Mouse (Mus musculus) testis, postnatal 10 days (tissue): ENCODE measurements at regions not wholly inside any gene's neighbourhood (a gene's known extent, or its start where the extent isn't known, plus 50 kb on each side); places are given as distances from the start of the nearest gene placed in this dataset.

Experiments
- DNase-seq: peaks from one replicate; pipeline ENCODE4 v3.0.0; 2021; ENCODE audit warnings: low spot score

GRCm38 (mm10) chr12:52368034-52368433 lies 135.7 kb upstream of the Arhgap5 start:
- no peak for DNase-seq

- no peak for DNase-seq
Measured at GRCm38 (mm10) chr12:52368466-52368865, 135.3 kb upstream of the Arhgap5 start.

GRCm38 (mm10) chr12:52370153-52370710 lies 133.5 kb upstream of the Arhgap5 start:
- DNase-seq: no peak

GRCm38 (mm10) chr12:52375116-52375515 lies 128.7 kb upstream of the Arhgap5 start:
- DNase-seq: no peak

- no peak for DNase-seq
Measured at GRCm38 (mm10) chr12:52376692-52377462, 126.9 kb upstream of the Arhgap5 start.

- no peak for DNase-seq
Measured at GRCm38 (mm10) chr12:52377463-52377848, 126.3 kb upstream of the Arhgap5 start.

- DNase-seq: no peak
Measured at GRCm38 (mm10) chr12:52379245-52379644, 124.5 kb upstream of the Arhgap5 start.

DNA sequence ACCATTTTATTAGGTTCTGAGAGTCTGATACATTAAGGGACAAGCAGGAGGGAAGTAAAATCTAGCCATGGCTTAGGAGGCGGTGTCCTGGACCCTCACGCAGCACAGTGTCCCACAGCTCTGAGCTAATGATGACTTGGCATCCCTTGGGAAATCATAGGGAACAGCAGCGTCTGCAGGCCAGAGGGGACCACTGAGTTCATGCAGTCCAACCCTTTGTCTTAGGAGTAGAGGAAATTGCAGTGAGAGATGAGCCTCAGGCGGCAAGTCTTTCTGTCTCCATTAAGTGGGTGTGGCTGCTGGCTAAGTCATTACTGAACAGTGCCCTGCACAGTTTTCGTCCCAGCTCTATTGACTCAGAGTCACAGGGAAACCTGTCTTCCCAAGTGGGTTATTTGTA lies 123.8 kb upstream of the Arhgap5 start:
- no peak for DNase-seq

DNA sequence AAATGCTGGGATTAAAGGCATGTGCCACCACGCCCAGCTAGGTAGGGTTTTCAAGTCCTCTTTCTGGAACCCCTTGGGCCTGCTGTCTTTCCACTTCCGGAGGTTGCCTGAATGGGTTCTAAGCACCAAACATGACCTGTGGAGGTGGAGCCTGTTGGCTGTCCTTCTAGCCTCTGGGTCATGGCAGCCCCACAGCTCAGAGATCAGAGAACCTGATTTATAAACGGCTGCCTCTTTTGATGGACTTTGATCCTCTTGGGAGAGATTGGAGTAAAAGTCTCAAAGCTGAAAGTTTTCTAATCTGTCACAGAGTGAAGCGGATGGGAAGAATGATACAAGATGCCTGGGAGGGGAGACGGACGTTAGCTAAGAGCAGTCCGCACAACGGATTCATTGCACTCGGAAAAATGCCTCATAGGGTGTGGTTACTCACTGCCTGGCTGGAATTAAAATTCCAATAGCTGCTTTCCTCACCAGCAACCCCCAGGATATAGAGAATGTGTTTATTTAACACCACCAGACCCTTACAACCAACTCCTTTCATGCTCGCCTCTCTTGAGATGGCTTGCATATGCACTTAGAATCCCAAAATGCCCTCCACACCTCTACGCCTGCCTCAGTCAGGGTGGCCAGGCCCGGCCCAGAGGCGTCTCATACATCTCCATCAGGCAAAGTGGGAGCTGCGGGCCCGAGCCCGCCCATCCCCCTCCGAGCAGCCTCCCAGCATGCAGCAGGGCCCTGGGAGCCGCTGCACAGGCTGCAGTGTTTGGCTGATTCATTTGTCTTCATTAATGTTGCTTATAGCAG lies 122.4 kb upstream of the Arhgap5 start:
- DNase-seq: no peak

DNA sequence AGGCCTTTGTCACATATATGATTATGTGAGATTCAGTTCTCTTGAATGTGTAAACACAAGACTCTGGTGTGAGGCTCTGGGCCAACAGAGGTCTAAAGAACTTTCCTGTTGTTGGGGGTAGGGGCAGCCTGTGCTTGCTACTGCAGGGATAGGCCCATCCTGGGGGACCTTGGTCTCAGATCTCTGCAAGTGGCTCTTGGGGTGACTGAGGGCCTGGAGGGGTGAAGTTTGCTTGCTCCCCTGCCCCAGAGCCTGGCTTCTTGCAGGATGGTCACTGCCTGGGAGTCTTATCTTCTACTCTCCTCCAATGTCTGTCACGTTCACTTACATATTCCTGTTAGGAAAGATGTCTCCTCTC lies 121.8 kb upstream of the Arhgap5 start:
- DNase-seq: no peak

- no peak for DNase-seq
Measured at GRCm38 (mm10) chr12:52382832-52383580, 120.8 kb upstream of the Arhgap5 start.

- no peak for DNase-seq
Measured at GRCm38 (mm10) chr12:52389552-52389951, 114.2 kb upstream of the Arhgap5 start.

DNA sequence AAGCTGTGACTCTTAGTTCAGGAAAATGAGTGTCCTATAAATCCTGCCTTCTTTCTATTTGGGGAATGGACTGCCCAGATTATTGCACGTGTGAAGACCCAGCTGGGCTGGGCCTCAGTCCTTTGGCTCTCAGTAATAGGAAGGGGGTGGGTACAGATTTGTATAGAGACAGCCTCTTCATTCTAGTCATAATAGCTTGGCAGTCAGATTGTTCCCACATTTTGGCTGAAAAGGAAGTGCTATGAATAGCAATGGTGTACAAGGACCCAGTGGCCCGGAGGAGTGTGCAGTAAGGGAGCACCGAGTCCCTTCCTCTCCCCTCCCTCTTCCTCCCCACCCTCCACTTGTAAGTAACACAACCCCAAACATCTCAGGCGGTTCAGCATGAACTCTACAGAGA lies 113.5 kb upstream of the Arhgap5 start:
- DNase-seq: no peak

DNA sequence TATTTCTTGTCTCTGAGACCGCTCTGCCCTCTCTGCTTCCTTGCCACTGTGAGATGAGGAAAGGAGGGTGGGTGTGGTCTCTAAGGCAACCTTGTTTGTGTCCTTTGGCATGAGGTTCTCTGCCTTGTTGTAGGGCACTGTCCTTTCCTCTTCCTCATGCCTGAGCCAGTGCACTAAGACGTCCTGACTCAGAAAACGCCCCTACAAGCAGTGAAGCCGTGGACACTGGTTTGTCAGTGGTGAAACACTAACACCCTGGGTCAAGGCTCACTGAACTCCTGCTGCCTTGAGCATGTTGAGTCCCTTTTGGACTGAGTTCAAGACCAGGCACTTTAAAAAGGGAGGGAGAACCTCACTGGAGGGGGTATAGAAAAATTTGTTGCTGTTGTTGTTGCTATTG lies 111.1 kb upstream of the Arhgap5 start:
- DNase-seq: no peak

DNA sequence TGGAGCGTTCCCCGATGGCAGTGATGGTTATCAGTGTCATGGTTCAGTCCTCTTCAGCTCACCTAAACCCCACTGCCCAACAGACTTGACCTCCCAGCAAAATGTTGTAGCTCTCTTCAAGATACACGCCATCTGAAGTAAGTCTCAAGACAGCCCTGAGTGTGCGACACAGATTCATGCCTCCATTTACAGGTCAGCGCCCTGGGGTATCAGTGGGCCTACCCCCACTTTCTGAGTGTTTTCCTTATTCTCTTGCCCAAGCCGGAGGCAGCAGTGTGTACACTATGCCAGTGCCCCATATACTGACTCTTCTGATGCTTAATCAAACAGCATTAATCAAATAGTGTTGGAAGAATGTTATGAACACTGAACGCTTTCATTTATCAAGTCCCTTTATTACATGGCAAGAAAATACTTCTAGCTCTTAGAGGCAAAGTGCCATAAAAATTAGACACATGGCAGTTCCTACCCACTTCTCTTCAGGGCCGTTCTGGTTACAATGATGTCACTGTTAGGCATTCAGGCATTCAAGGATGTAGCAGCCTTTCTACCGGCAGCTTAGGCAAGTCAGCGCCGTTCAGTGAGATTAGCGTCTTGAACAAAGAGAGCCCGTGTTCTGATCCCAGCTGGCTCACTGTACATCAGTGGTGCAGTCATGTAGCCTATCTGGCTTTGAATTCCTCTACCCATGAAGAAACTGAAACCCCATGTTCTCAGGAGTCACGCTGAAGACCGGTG lies 109.6 kb upstream of the Arhgap5 start:
- DNase-seq: peak; percentile 49

DNA sequence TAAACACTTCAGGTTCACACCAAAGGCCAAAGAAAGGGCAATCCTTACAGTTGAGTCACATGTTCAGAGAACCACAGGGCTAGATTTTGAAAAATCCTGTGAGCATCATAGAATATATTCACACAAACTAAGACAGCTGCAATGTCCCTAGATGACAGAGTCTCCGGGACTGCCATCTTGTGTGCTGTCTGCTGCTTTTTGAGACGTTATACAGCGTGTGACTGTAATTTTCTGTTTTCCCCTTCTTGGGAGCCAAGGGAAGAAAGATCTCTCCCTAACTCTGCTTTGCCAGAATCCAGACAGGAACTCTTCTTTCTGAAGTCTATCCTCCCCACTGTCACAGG lies 109.1 kb upstream of the Arhgap5 start:
- peak; percentile 33 for DNase-seq

DNA sequence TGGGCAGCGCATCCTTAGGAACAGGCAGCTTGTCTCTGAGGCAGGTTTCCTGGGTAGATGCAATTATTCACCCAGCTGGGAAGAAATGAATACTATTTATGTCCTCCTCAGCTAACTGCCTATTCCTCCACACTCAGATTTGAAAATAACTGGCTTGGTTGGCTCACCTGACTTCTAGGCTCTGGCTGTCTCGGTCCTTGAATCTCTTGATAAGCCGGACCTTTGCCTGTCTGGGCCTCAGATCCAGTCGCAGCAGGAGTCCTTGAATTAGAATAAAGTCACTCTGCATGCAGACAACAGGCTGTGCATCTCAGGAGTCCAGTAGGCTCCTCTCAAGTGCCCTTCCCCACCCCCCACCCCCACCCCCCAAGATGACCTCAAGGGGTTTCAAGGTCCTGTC lies 108.7 kb upstream of the Arhgap5 start:
- peak; percentile 36 for DNase-seq

- DNase-seq: peak; percentile 48
Measured at GRCm38 (mm10) chr12:52396178-52396841, 107.5 kb upstream of the Arhgap5 start.

- DNase-seq: peak; percentile 28
Measured at GRCm38 (mm10) chr12:52397718-52398510, 105.9 kb upstream of the Arhgap5 start.

- DNase-seq: peak; percentile 11
Measured at GRCm38 (mm10) chr12:52398511-52398975, 105.2 kb upstream of the Arhgap5 start.
